Mouse (Mus musculus) C2C12 (cell line): Measurements from ENCODE around the gene Ctdspl. TPM values are rescaled to one million over a fixed set of nuclear protein-coding genes. Genes with fewer than 3 reads are reported as not detected.
A peak's percentile ranks its signal among the peaks of the same experiment; 100 is the strongest.

Source experiments
- H3K27me3 ChIP-seq: one replicate; pipeline ENCODE4 v1.6.1; 2011; ENCODE audit not compliant: control insufficient read depth, insufficient read depth, insufficient read length
- H3K36me3 ChIP-seq: one replicate; pipeline ENCODE4 v1.6.1; 2011; ENCODE audit not compliant: control insufficient read depth, insufficient read depth
- H3K4me3 ChIP-seq: one replicate; pipeline ENCODE4 v1.5.1; 2011; ENCODE audit warnings: mild to moderate bottlenecking, control low read depth; ENCODE audit not compliant: poor library complexity, insufficient read depth, severe bottlenecking
- H3K79me2 ChIP-seq: one replicate; pipeline ENCODE4 v1.6.1; 2011; ENCODE audit not compliant: control insufficient read depth, insufficient read depth
- H3K79me3 ChIP-seq: one replicate; pipeline ENCODE4 v1.6.1; 2011; ENCODE audit warnings: low read depth, control low read depth
- H3ac ChIP-seq: one replicate; pipeline ENCODE3; 2011; ENCODE audit warnings: low read depth; ENCODE audit not compliant: control insufficient read depth, insufficient read length
- CEBPB ChIP-seq: IDR thresholded peaks from one replicate; pipeline ENCODE4 v1.6.1; 2011; ENCODE audit warnings: low read depth, mild to moderate bottlenecking, control low read depth, moderate library complexity
- CTCF ChIP-seq: IDR thresholded peaks from one replicate; pipeline ENCODE4 v1.5.1; 2011; ENCODE audit not compliant: control insufficient read depth, insufficient read depth, insufficient read length
- FOSL1 ChIP-seq: IDR thresholded peaks from one replicate; pipeline ENCODE4 v1.8.0; 2011; ENCODE audit warnings: mild to moderate bottlenecking, low read length; ENCODE audit not compliant: poor library complexity, insufficient read depth, severe bottlenecking
- MAX ChIP-seq: IDR thresholded peaks from one replicate; pipeline ENCODE4 v1.6.1; 2011; ENCODE audit warnings: mild to moderate bottlenecking, control low read depth
- MYOD1 ChIP-seq: IDR thresholded peaks from one replicate; pipeline ENCODE4 v1.6.1; 2011; ENCODE audit warnings: low read depth; ENCODE audit not compliant: control insufficient read depth, insufficient read length
- MYOG ChIP-seq: IDR thresholded peaks from one replicate; pipeline ENCODE4 v1.6.1; 2011; ENCODE audit not compliant: control insufficient read depth, insufficient read length; ENCODE audit errors: extremely low read depth
- USF1 ChIP-seq: IDR thresholded peaks from one replicate; pipeline ENCODE4 v1.6.1; 2011; ENCODE audit warnings: low read depth, mild to moderate bottlenecking, control low read depth, moderate library complexity
- polyA plus RNA-seq: library from polyadenylated mRNA; unstranded; fragments of >200 nt; fragmentation: generic; extraction: Trizol; gene quantifications from one replicate; pipeline ENCODE4 v1.2.1, GENCODE M21; 2012; ENCODE audit warnings: missing spikeins

Gene Ctdspl
- polyA plus RNA-seq, 1 experiment = 5.6 TPM

DNA sequence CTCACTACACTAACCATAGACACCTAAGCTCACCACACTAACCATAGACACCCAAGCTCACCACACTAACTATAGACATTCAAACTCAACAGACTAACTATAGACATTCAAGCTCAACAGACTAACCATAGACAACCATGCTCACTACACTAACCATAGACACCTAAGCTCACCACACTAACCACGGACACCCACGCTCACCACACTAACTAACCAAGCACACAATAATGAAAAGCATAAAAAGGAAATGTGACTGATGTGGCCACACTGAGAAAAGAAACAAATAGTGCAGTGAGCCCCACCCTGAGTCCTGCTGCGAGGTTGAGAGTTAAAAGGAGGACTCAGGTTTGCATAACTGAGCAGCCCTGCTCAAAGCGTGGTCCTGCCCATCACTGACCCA is 129.1 kb downstream of the Ctdspl start:
- Histone ChIP-seq H3K4me3 (no peak overlapping the region), H3K79me2 (no peaks in the 10 kb centered on the region), H3ac (no peak overlapping the region), H3K36me3 (no peaks in the 10 kb centered on the region), H3K79me3 (no peaks in the 10 kb centered on the region), H3K27me3 (no peaks in the 10 kb centered on the region)
- no peak for TF ChIP-seq USF1
- no peak for TF ChIP-seq FOSL1
- TF ChIP-seq CTCF = no peak
- TF ChIP-seq MYOG = no peak
- TF ChIP-seq MAX = no peak
- TF ChIP-seq MYOD1 = no peak

- H3K36me3 ChIP-seq = no peaks in the 10 kb centered on the region
- H3K79me3 ChIP-seq = no peaks in the 10 kb centered on the region
- H3K4me3 ChIP-seq = no peak overlapping the region
- TF ChIP-seq USF1 = no peak
- no peak for TF ChIP-seq CTCF
- TF ChIP-seq MYOG = no peak
- TF ChIP-seq FOSL1 = no peak
- TF ChIP-seq MYOD1 = no peak
- TF ChIP-seq MAX = no peak
- no peak for TF ChIP-seq CEBPB
- H3ac ChIP-seq = no peak overlapping the region
- no peaks in the 10 kb centered on the region for H3K79me2 ChIP-seq
- no peaks in the 10 kb centered on the region for H3K27me3 ChIP-seq
These were observed 132.0 kb downstream of the Ctdspl start for GRCm38 (mm10) chr9:119058245-119058644.

- no peaks in the 10 kb centered on the region for H3K36me3 ChIP-seq
- no peaks in the 10 kb centered on the region for H3K79me3 ChIP-seq
- no peak overlapping the region for H3ac ChIP-seq
- TF ChIP-seq MYOG = no peak
- TF ChIP-seq CEBPB = no peak
- TF ChIP-seq CTCF = no peak
- no peak for TF ChIP-seq FOSL1
- no peak for TF ChIP-seq USF1
- H3K4me3 ChIP-seq = no peak overlapping the region
- peaks cover 5% of the 10 kb centered on the region for H3K27me3 ChIP-seq
- no peaks in the 10 kb centered on the region for H3K79me2 ChIP-seq
These were observed 134.4 kb downstream of the Ctdspl start for GRCm38 (mm10) chr9:119060701-119061100.

- H3K4me3 ChIP-seq = no peak overlapping the region
- no peaks in the 10 kb centered on the region for H3K79me2 ChIP-seq
- TF ChIP-seq MYOD1 (no peak), USF1 (no peak), CEBPB (no peak), FOSL1 (no peak), MYOG (no peak)
- H3ac ChIP-seq = no peak overlapping the region
- no peaks in the 10 kb centered on the region for H3K79me3 ChIP-seq
- no peaks in the 10 kb centered on the region for H3K36me3 ChIP-seq
- peaks cover 9% of the 10 kb centered on the region for H3K27me3 ChIP-seq
These were observed 136.9 kb downstream of the Ctdspl start for GRCm38 (mm10) chr9:119063036-119063644.

DNA sequence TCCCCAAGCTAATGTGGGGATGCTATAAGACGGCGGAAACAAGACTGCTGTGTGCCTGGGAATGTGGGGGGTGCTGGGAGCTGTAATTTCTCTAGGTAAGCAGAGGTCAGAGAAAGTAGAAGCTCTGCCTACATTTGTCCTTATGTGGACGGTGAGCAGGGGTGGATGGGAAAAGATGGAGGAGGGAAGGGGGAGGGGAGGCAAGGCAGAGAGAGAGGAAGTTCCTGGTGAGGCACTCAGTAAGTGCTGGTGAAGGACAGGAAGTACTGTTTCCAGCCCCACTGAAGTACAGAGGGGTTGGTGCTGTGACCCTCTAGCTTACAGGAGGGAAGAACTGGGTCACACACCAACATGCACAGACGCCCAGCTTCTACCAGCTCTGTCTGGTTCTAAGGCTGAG is 138.0 kb downstream of the Ctdspl start:
- no peaks in the 10 kb centered on the region for H3K79me2 ChIP-seq
- TF ChIP-seq USF1 (no peak), MAX (no peak), FOSL1 (no peak), MYOD1 (no peak), CTCF (no peak), MYOG (no peak), CEBPB (no peak)
- no peaks in the 10 kb centered on the region for H3K36me3 ChIP-seq
- H3ac ChIP-seq = no peak overlapping the region
- peaks cover 9% of the 10 kb centered on the region for H3K27me3 ChIP-seq
- no peaks in the 10 kb centered on the region for H3K79me3 ChIP-seq
- H3K4me3 ChIP-seq = no peak overlapping the region

- Histone ChIP-seq H3K79me2 (no peaks in the 10 kb centered on the region), H3K27me3 (peaks cover 9% of the 10 kb centered on the region), H3K36me3 (no peaks in the 10 kb centered on the region), H3K79me3 (no peaks in the 10 kb centered on the region), H3ac (no peak overlapping the region), H3K4me3 (no peak overlapping the region)
- TF ChIP-seq CTCF (peak; percentile 91), USF1 (no peak)
These were observed 141.3 kb downstream of the Ctdspl start for GRCm38 (mm10) chr9:119067601-119068000.
